Mouse (Mus musculus): Measurements from ENCODE around the gene Btd. TPM values are rescaled to one million over a fixed set of nuclear protein-coding genes. Genes with fewer than 3 reads are reported as not detected.

The Btd gene
- polyA plus RNA-seq, 1 experiment, result 7.7 TPM

DNA sequence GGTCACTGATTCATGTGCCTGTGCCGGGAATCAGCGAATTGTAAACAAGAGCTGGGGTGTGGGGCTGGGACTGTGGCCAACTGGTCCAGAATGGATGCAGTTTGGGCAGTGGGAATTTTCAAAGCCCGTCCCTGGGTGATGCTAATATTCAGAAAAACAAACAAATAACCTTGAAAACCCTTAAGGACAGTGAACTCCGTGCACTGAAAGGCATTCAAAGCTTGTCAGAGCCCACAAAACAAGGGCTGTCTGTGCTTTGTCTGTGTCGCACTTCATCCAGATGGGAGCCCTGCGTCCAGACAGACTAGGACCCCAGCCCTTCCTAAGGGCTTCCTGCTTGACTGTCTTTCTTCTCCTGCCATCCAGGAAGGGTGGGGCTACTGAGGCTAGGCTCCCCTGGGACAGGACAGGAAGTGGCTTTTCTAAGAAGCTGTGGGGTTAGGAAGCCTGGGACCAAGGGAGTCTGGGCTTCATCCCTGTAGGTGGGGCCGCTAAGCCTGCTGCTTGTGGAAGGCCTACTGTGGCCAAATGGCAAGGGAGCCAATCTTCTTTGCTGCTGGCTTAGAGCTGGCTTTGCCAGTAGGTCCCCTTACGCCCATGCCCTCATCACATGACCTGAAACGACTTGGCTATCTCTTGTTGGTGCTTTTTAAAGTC is 21.9 kb downstream of the Btd start:
- Histone ChIP-seq H3K27me3 (ENCODE audit: control insufficient read depth, insufficient read depth, low read length) (no peaks in the 10 kb centered on the region), H3K4me1 (ENCODE audit: control insufficient read depth, insufficient read depth, low read length) (peaks cover 20% of the 10 kb centered on the region), H3K4me3 (ENCODE audit: control insufficient read depth, low read depth, low read length) (no peak overlapping the region)

GRCm38 (mm10) chr14:31663376-31664099 is 22.7 kb downstream of the Btd start:
- H3K4me3 ChIP-seq (ENCODE audit: control insufficient read depth, low read depth, low read length), result no peak overlapping the region
- H3K27ac ChIP-seq (ENCODE audit: control insufficient read depth, insufficient read depth, low read depth, low read length), result peak overlapping the region; percentile 78
- H3K4me1 ChIP-seq (ENCODE audit: control insufficient read depth, insufficient read depth, low read length), result peaks cover 20% of the 10 kb centered on the region
- TF ChIP-seq POLR2A (IDR thresholded peaks at IDR 0.05; ENCODE audit: control insufficient read depth, low read depth, low read length) (no peak), CTCF (IDR thresholded peaks at IDR 0.05; ENCODE audit: control insufficient read depth, insufficient read depth, insufficient replicate concordance, low read depth, low read length) (no peak)
- no peaks in the 10 kb centered on the region for H3K27me3 ChIP-seq (ENCODE audit: control insufficient read depth, insufficient read depth, low read length)
- H3K36me3 ChIP-seq (ENCODE audit: control insufficient read depth, insufficient read depth, low read length), result no peaks in the 10 kb centered on the region

More for the DNA sequence above, 21.9 kb downstream of the Btd start:
- TF ChIP-seq CTCF (IDR thresholded peaks at IDR 0.05; ENCODE audit: control insufficient read depth, insufficient read depth, insufficient replicate concordance, low read depth, low read length) (no peak), POLR2A (IDR thresholded peaks at IDR 0.05; ENCODE audit: control insufficient read depth, low read depth, low read length) (no peak)
- peak overlapping the region; percentile 88 for H3K27ac ChIP-seq (ENCODE audit: control insufficient read depth, insufficient read depth, low read depth, low read length)
- no peaks in the 10 kb centered on the region for H3K36me3 ChIP-seq (ENCODE audit: control insufficient read depth, insufficient read depth, low read length)

DNA sequence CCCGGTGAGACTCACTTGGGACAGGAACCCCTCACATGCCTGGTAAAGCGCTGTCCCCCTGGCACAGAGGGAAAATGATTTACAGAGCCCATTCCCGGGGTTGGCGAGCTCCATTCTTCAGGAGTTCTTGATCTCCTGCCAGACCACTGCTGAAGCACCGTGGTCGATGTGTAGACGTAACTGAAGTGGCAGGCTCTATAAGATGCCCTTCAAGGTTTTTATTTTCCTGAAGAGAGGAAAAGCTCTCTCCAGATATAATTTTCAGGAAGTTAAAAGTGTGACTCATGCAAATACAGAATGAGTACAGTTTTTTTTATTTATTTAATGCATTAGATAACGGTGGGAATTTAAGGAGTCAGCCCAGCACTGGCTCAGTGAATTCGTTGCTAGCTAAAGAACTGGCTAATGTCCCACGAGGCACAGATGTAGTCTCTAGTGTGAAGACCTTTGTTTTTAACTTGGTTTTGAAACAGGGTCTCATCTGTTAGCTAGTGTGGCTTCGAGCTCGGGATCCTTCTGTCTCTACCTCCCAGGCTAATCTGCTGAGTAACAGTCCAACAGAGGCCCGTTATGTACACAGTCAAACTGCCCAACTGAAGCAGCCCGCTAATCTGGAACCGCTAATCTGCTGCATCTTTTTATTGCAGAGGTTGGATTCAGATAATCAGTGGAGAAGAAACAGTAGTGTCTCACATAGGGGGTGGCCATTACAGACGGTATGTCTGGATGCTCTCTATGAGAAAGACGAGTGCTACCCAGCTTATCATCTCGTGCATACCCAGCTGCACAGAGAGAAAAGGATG is 23.5 kb downstream of the Btd start:
- TF ChIP-seq POLR2A (IDR thresholded peaks at IDR 0.05; ENCODE audit: control insufficient read depth, low read depth, low read length), result no peak
- no peak for TF ChIP-seq CTCF (IDR thresholded peaks at IDR 0.05; ENCODE audit: control insufficient read depth, insufficient read depth, insufficient replicate concordance, low read depth, low read length)
- peaks cover 20% of the 10 kb centered on the region for H3K4me1 ChIP-seq (ENCODE audit: control insufficient read depth, insufficient read depth, low read length)
- H3K4me3 ChIP-seq (ENCODE audit: control insufficient read depth, low read depth, low read length), result no peak overlapping the region
- H3K27ac ChIP-seq (ENCODE audit: control insufficient read depth, insufficient read depth, low read depth, low read length), result no peak overlapping the region
- no peaks in the 10 kb centered on the region for H3K27me3 ChIP-seq (ENCODE audit: control insufficient read depth, insufficient read depth, low read length)
- no peaks in the 10 kb centered on the region for H3K36me3 ChIP-seq (ENCODE audit: control insufficient read depth, insufficient read depth, low read length)

DNA sequence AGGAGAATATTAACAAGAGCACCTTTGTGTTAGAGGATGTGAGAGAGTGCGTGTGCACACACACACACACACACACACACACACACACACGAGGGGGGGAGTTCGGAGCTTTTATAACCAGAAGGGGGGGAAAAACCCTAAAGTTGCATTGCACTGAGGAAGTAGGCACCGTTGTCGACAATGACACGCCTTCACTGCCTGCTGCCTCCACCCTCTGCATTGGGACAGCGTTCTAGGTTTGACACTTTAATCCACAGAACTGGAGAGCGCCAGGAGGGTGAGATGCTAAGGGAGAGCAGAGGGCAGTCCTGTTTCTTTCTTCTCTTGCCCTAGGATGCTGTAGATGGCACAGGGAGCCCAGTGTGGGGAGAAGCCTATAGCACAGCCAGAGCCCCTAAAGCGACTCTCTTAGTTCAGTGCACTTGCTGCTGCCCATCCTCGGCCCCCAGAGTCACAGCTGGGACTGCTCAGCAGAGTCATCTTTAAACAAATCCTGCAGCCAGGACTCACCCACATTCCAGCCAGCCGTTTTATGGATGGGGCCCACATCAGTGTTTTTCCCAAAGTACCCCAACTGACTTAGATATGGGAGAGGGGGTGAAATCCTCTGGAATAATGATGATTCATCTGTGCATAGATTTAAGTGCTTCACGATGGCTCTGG is 24.2 kb downstream of the Btd start:
- TF ChIP-seq POLR2A (IDR thresholded peaks at IDR 0.05; ENCODE audit: control insufficient read depth, low read depth, low read length), result no peak
- no peak for TF ChIP-seq CTCF (IDR thresholded peaks at IDR 0.05; ENCODE audit: control insufficient read depth, insufficient read depth, insufficient replicate concordance, low read depth, low read length)
- H3K27me3 ChIP-seq (ENCODE audit: control insufficient read depth, insufficient read depth, low read length), result no peaks in the 10 kb centered on the region
- H3K36me3 ChIP-seq (ENCODE audit: control insufficient read depth, insufficient read depth, low read length), result no peaks in the 10 kb centered on the region
- H3K4me3 ChIP-seq (ENCODE audit: control insufficient read depth, low read depth, low read length), result no peak overlapping the region
- H3K4me1 ChIP-seq (ENCODE audit: control insufficient read depth, insufficient read depth, low read length), result peaks cover 18% of the 10 kb centered on the region
- H3K27ac ChIP-seq (ENCODE audit: control insufficient read depth, insufficient read depth, low read depth, low read length), result no peak overlapping the region

DNA sequence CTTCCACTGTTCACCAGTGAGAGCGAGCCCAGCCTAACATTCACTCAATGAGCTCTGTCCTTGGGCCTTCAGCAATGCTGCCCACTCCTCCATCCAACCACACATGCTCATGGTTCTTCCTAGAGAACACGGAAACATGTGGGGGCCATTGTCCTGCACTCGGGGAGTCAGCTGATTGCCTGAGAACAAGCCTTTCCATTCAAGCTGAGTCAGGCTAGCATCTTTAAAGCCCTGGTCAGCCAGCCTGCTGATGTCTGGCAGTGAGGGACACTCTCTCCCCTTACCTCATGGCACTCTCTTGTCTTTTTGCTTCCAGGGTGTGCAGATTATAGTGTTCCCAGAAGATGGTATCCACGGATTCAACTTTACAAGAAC is 24.7 kb downstream of the Btd start:
- Histone ChIP-seq H3K27ac (ENCODE audit: control insufficient read depth, insufficient read depth, low read depth, low read length) (no peak overlapping the region), H3K27me3 (ENCODE audit: control insufficient read depth, insufficient read depth, low read length) (no peaks in the 10 kb centered on the region), H3K4me3 (ENCODE audit: control insufficient read depth, low read depth, low read length) (no peak overlapping the region), H3K36me3 (ENCODE audit: control insufficient read depth, insufficient read depth, low read length) (no peaks in the 10 kb centered on the region), H3K4me1 (ENCODE audit: control insufficient read depth, insufficient read depth, low read length) (peaks cover 19% of the 10 kb centered on the region)
- TF ChIP-seq POLR2A (IDR thresholded peaks at IDR 0.05; ENCODE audit: control insufficient read depth, low read depth, low read length), result no peak
- TF ChIP-seq CTCF (IDR thresholded peaks at IDR 0.05; ENCODE audit: control insufficient read depth, insufficient read depth, insufficient replicate concordance, low read depth, low read length), result no peak

DNA sequence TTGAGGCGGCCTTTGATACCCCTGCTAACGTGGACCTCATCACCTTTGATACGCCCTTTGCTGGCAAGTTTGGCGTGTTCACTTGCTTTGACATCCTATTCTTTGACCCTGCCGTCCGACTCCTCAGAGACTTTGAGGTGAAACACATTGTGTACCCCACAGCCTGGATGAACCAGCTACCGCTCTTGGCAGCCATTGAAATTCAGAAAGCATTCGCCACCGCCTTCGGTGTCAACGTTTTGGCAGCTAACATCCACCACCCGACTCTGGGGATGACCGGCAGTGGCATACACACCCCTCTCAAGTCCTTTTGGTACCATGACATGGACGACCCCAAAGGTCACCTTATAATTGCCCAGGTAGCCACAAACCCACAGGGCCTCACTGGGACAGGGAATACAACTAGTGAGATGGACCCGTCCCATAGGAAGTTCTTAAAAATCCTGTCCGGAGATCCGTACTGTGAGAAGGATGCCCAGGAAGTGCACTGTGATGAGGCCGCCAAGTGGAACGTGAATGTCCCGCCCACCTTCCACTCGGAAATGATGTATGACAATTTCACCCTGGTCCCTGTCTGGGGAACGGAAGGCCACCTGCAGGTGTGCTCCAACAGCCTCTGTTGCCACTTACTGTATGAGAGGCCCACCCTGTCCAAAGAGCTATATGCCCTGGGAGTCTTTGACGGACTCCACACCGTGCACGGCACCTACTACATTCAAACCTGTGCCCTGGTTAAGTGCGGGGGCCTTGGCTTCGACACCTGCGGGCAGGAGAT is 26.3 kb downstream of the Btd start:
- no peak for TF ChIP-seq POLR2A (IDR thresholded peaks at IDR 0.05; ENCODE audit: control insufficient read depth, low read depth, low read length)
- H3K36me3 ChIP-seq (ENCODE audit: control insufficient read depth, insufficient read depth, low read length), result no peaks in the 10 kb centered on the region
- no peak overlapping the region for H3K4me3 ChIP-seq (ENCODE audit: control insufficient read depth, low read depth, low read length)
- no peak overlapping the region for H3K27ac ChIP-seq (ENCODE audit: control insufficient read depth, insufficient read depth, low read depth, low read length)
- H3K4me1 ChIP-seq (ENCODE audit: control insufficient read depth, insufficient read depth, low read length), result peaks cover 10% of the 10 kb centered on the region
- no peaks in the 10 kb centered on the region for H3K27me3 ChIP-seq (ENCODE audit: control insufficient read depth, insufficient read depth, low read length)

Data from testis, adult 2 months (tissue).